7 mouse cellular contexts compared by ENCODE assay signal in genomic region chr12:58214289-58215136, GRCm38 (mm10). TPM values are rescaled to one million over a fixed set of nuclear protein-coding genes. Genes with fewer than 3 reads are reported as not detected.
DNase-seq lines count a peak whose midpoint lies in the region; ATAC-seq and TF ChIP-seq lines count a peak whose summit lies in the region.

No protein-coding gene starts in this region.

- TF ChIP-seq CTCF in testis, adult 2 months (IDR thresholded peaks at IDR 0.05; ENCODE audit: control insufficient read depth, insufficient read depth, insufficient replicate concordance, low read depth, low read length) = no peak
- no peak for TF ChIP-seq CTCF in midbrain, postnatal 0 days (IDR thresholded peaks at IDR 0.05)

- H3K4me1 ChIP-seq in testis, adult 2 months (ENCODE audit: control insufficient read depth, insufficient read depth, low read length) = peaks cover 10% of the 10 kb centered on the region; the same call in 1 of the 2 replicates
- peaks cover 30% of the 10 kb centered on the region for H3K4me1 ChIP-seq in forebrain, embryonic 15.5 days
- peaks cover 4% of the 10 kb centered on the region for H3K4me1 ChIP-seq in midbrain, postnatal 0 days (ENCODE audit: insufficient read depth, low read length)

- no peaks in the 10 kb centered on the region for H3K27me3 ChIP-seq in testis, adult 2 months (ENCODE audit: control insufficient read depth, insufficient read depth, low read length)
- H3K27me3 ChIP-seq in forebrain, embryonic 15.5 days = peaks cover 31% of the 10 kb centered on the region
- H3K27me3 ChIP-seq in midbrain, postnatal 0 days (ENCODE audit: insufficient read depth, low read length) = no peaks in the 10 kb centered on the region

- 0 out of 2 replicates have a peak, but pooled peaks have one; percentile 3 for ATAC-seq in forebrain, embryonic 15.5 days (replicated peaks)
- no peak for ATAC-seq in midbrain, postnatal 0 days (ENCODE audit: low FRiP score)
- ATAC-seq in megakaryocyte progenitor cell, adult 5-6 weeks (replicated peaks; ENCODE audit: poor library complexity) = no peak

- no peak overlapping the region for H3K27ac ChIP-seq in testis, adult 2 months (ENCODE audit: control insufficient read depth, insufficient read depth, low read depth, low read length)
- no peak overlapping the region for H3K27ac ChIP-seq in forebrain, embryonic 15.5 days (replicated peaks)
- H3K27ac ChIP-seq in midbrain, postnatal 0 days (ENCODE audit: low read depth, low read length) = no peak overlapping the region

- H3K36me3 ChIP-seq in testis, adult 2 months (ENCODE audit: control insufficient read depth, insufficient read depth, low read length) = no peaks in the 10 kb centered on the region
- H3K36me3 ChIP-seq in forebrain, embryonic 15.5 days = no peaks in the 10 kb centered on the region
- H3K36me3 ChIP-seq in midbrain, postnatal 0 days (ENCODE audit: insufficient read depth, low read length) = no peaks in the 10 kb centered on the region

- H3K9ac ChIP-seq in forebrain, embryonic 15.5 days (replicated peaks) = no peak overlapping the region
- no peak overlapping the region for H3K9ac ChIP-seq in midbrain, postnatal 0 days (replicated peaks; ENCODE audit: low read length, poor library complexity, severe bottlenecking)

- H3K4me3 ChIP-seq in testis, adult 2 months (ENCODE audit: control insufficient read depth, low read depth, low read length) = peak overlapping the region; percentile 13; the same call in 1 of the 2 replicates
- peak overlapping the region; percentile 55 for H3K4me3 ChIP-seq in forebrain, embryonic 15.5 days
- peak overlapping the region; percentile 68 for H3K4me3 ChIP-seq in midbrain, postnatal 0 days (ENCODE audit: low read depth, low read length)

- 10% methylated on average over 13 of the region's 13 CpGs for WGBS in forebrain, embryonic 15.5 days
- WGBS in midbrain, postnatal 0 days = 7% methylated on average over 13 of the region's 13 CpGs

- no peak for TF ChIP-seq POLR2A in testis, adult 2 months (IDR thresholded peaks at IDR 0.05; ENCODE audit: control insufficient read depth, low read depth, low read length)

- peak overlapping the region; percentile 98 for H3K4me2 ChIP-seq in forebrain, embryonic 15.5 days (replicated peaks)
- peak overlapping the region; percentile 92 for H3K4me2 ChIP-seq in midbrain, postnatal 0 days (ENCODE audit: low read depth, low read length, poor library complexity, severe bottlenecking)

- DNase-seq in testis, postnatal 14 days (ENCODE audit: low spot score) = no peak
- DNase-seq in kidney, postnatal 10 days = peak; percentile 27
- no peak for DNase-seq in midbrain, postnatal 0 days (ENCODE audit: low spot score)
- no peak for DNase-seq in spleen, postnatal 36 days (ENCODE audit: low spot score in 2 of 2)

- no peaks in the 10 kb centered on the region for H3K9me3 ChIP-seq in forebrain, embryonic 15.5 days
- H3K9me3 ChIP-seq in midbrain, postnatal 0 days (ENCODE audit: low read length) = no peaks in the 10 kb centered on the region

RNA-seq across cellular contexts. Expression of gene Sstr1, which starts 2.9 kb away (rescaled TPM):
- polyA plus RNA-seq in testis, adult 2 months (2012; rRNA removed) = not detected in 2 replicates
- polyA plus RNA-seq in forebrain, embryonic 15.5 days (2015; fragmentation: Nextera tagmentation; extraction: Ambion mirVana) = 6.5 and 6.8 TPM in 2 replicates
- 39.9 and 49.7 TPM in 2 replicates for total RNA-seq in midbrain, postnatal 0 days (2014; rRNA removed)
- 13.4 and 17.3 TPM in 2 replicates for polyA plus RNA-seq in midbrain, postnatal 0 days (2015; fragmentation: Nextera tagmentation; extraction: Ambion mirVana)
- not detected in 2 replicates for total RNA-seq in megakaryocyte progenitor cell, adult 5-6 weeks (2015)
- not detected in 2 replicates for total RNA-seq in megakaryocyte progenitor cell, adult 5-6 weeks (2017)

RNA-seq across cellular contexts. Expression of gene Clec14a, which starts 54.6 kb away (rescaled TPM):
- polyA plus RNA-seq in testis, adult 2 months (2012; rRNA removed) = 0.27 and 0.28 TPM in 2 replicates
- polyA plus RNA-seq in forebrain, embryonic 15.5 days (2015; fragmentation: Nextera tagmentation; extraction: Ambion mirVana) = 4.3 and 4.6 TPM in 2 replicates
- total RNA-seq in midbrain, postnatal 0 days (2014; rRNA removed) = 6.0 and 8.7 TPM in 2 replicates
- 6.5 TPM in 2 replicates for polyA plus RNA-seq in midbrain, postnatal 0 days (2015; fragmentation: Nextera tagmentation; extraction: Ambion mirVana)
- not detected in 2 replicates for total RNA-seq in megakaryocyte progenitor cell, adult 5-6 weeks (2015)
- total RNA-seq in megakaryocyte progenitor cell, adult 5-6 weeks (2017) = not detected in 2 replicates

Comparison
In these comparisons a context has a peak if more than half of its experiments do, and no peak if none do; other contexts are left out.
1. H3K4me3 ChIP-seq: peak in every context shown above with its lines; median percentile 68 in midbrain, postnatal 0 days; 55 in forebrain, embryonic 15.5 days; 13 in testis, adult 2 months.